Mouse (Mus musculus) intestine, postnatal 0 days (tissue): Measurements from ENCODE around the gene Mon2. TPM values are rescaled to one million over a fixed set of nuclear protein-coding genes. Genes with fewer than 3 reads are reported as not detected.
A peak's percentile ranks its signal among the peaks of the same experiment; 100 is the strongest.

Experiments used
- ATAC-seq: fragments of 200-750 bp; cut with Nextera tagmentation; 2 replicates; pipeline ENCODE4 v1.8.0; 2017; ENCODE audit warnings: mild to moderate bottlenecking, moderate TSS enrichment, moderate library complexity
- H3K27ac ChIP-seq: fragments of 300-500 bp; sonication (generic); 2 replicates; pipeline ENCODE4 v1.5.1; 2014; ENCODE audit warnings: mild to moderate bottlenecking, low read depth, low read length, moderate library complexity
- H3K27me3 ChIP-seq: fragments of 300-500 bp; sonication (generic); replicated peaks from 2 replicates; pipeline ENCODE4 v1.6.1; 2014; ENCODE audit warnings: low read length, mixed read lengths; ENCODE audit not compliant: control insufficient read depth, insufficient read depth
- H3K36me3 ChIP-seq: fragments of 300-500 bp; sonication (generic); 2 replicates; pipeline ENCODE4 v1.6.1; 2014; ENCODE audit warnings: mild to moderate bottlenecking, moderate library complexity; ENCODE audit not compliant: control insufficient read depth, insufficient read depth
- H3K4me1 ChIP-seq: fragments of 300-500 bp; sonication (generic); replicated peaks from 2 replicates; pipeline ENCODE4 v1.6.1; 2014; ENCODE audit warnings: antibody characterized with exemption, low read length, mixed read lengths; ENCODE audit not compliant: control insufficient read depth, insufficient read depth
- H3K4me2 ChIP-seq: fragments of 300-500 bp; sonication (generic); replicated peaks from 2 replicates; pipeline ENCODE4 v1.6.1; 2014; ENCODE audit warnings: low read depth, mild to moderate bottlenecking, moderate library complexity
- H3K4me3 ChIP-seq: fragments of 300-500 bp; sonication (generic); 2 replicates; pipeline ENCODE4 v1.5.1; 2014; ENCODE audit warnings: low read depth, low read length
- H3K9ac ChIP-seq: fragments of 300-500 bp; sonication (generic); 2 replicates; pipeline ENCODE4 v1.6.1; 2014; ENCODE audit warnings: mild to moderate bottlenecking, low read depth, low read length
- H3K9me3 ChIP-seq: fragments of 300-500 bp; sonication (generic); 2 replicates; pipeline ENCODE4 v1.6.1; 2016; ENCODE audit warnings: mixed run types; ENCODE audit not compliant: control insufficient read depth
- CTCF ChIP-seq: sonication (generic); IDR thresholded peaks from 2 replicates; pipeline ENCODE4 v1.5.1; 2016; ENCODE audit warnings: low read depth, mild to moderate bottlenecking, control low read depth, antibody characterized with exemption, moderate library complexity
- WGBS: fragments of 180-500 bp; shearing (Covaris S2); extraction: QIAGEN DNeasy Blood & Tissue Kit; methylation state at CpG from one replicate; pipeline ENCODE4 v1.1.7; 2014; 5-methylcytosine and 5-hydroxymethylcytosine counted together
- microRNA counts: library from miRNA; unstranded; fragments of <30 nt; microRNA quantifications from one replicate; lab custom pipeline; 2016
- microRNA-seq: library from miRNA; unstranded; fragments of <30 nt; microRNA quantifications from one replicate; pipeline ENCODE4, GENCODE M21; 2016
- polyA plus RNA-seq: library from polyadenylated mRNA; unstranded; fragments of >200 nt; fragmentation: Nextera tagmentation; extraction: Ambion mirVana; gene quantifications from 2 replicates; pipeline ENCODE4 v1.2.1, GENCODE M21; 2015

The Mon2 gene
- polyA plus RNA-seq, 1 experiment from 2014 or later: 16.4 TPM

GRCm38 (mm10) chr10:122942771-122943170, 133.5 kb downstream of the Mon2 start:
- 76% methylated on average over 7 of the region's 7 CpGs for WGBS

More at GRCm38 (mm10) chr10:122942771-122943170, 133.5 kb downstream of the Mon2 start:
- Histone ChIP-seq H3K27me3 (no peaks in the 10 kb centered on the region), H3K4me1 (no peaks in the 10 kb centered on the region), H3K4me2 (no peak overlapping the region), H3K27ac (no peak overlapping the region), H3K9ac (no peak overlapping the region), H3K9me3 (no peaks in the 10 kb centered on the region), H3K4me3 (no peak overlapping the region), H3K36me3 (no peaks in the 10 kb centered on the region)
- TF ChIP-seq CTCF: no peak
- ATAC-seq: no peak

MicroRNA genes within 50 kb of the gene (microRNA counts, 519-probe panel; counts per million panel counts)
- microRNA mmu-let-7i (lab: Ali Mortazavi, UCI): 6,002 counts per million, percentile 96 among the panel's probes with 10 or more counts

Small RNA genes within 50 kb of the gene (microRNA-seq; reads per million reads assigned to microRNA genes)
- gene Mirlet7i: 30,883 reads per million, percentile 98 among the genes with 10 or more reads in this experiment

Other genes starting within 250 kb of the Mon2 start
- 48.0 and 56.4 TPM in 2 replicates for gene Usp15, start 120.5 kb upstream of the Mon2 start, polyA plus RNA-seq
- 0.55 and 0.85 TPM in 2 replicates for gene Fam19a2, start 187.5 kb upstream of the Mon2 start, polyA plus RNA-seq